Mouse (Mus musculus) retina, adult 2 months (tissue): ENCODE measurements at regions not wholly inside any gene's neighbourhood (a gene's known extent, or its start where the extent isn't known, plus 50 kb on each side); places are given as distances from the start of the nearest gene placed in this dataset.
"Not testable (repeated sequence)": the region's sequence is repeated elsewhere in the genome, so short reads cannot be mapped to it uniquely, and the experiment has no call there.

ENCODE experiments used
- DNase-seq: peaks from one replicate; pipeline ENCODE4 v3.0.0-alpha.2; 2012; ENCODE audit warnings: low read depth, low spot score

DNA sequence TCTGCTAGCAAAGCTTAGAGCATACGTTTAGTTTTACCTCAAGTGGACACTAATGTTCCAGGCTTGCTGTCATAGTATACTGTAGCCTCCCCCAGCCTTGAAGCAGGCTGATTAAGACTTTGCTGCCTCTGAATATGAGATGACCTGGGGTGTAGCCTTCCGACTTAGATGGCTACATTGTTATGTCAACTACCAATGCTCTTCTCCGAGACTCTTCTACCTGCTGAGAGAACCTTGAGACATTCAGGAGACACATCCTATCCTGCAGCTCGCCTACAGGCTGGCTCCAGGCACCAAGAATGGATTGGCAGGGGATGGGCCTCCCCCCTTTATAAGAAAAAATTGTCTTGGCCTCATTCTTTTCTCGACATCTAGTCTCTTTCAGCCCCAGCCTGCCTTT is 379.0 kb upstream of the Ptger4 start:
- DNase-seq: no peak

DNA sequence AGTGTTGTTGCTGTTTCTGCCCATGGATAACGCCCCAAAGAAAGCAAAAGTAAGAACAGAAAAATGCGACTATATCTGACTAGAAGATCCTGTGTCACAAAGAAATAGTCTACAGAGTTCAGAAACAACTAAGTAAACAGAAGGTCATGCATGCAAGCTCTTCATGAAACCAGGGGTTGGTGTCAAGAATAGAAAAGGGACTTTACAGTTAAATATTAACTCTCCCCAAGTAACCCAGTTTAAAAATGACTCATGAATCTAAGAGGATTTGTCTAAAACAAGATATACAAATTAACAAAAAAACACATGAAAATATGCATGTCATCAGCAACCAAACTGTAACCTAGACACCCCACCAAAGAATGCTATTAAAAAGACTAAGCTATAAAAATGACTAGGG is 381.4 kb upstream of the Ptger4 start:
- no peak for DNase-seq

DNA sequence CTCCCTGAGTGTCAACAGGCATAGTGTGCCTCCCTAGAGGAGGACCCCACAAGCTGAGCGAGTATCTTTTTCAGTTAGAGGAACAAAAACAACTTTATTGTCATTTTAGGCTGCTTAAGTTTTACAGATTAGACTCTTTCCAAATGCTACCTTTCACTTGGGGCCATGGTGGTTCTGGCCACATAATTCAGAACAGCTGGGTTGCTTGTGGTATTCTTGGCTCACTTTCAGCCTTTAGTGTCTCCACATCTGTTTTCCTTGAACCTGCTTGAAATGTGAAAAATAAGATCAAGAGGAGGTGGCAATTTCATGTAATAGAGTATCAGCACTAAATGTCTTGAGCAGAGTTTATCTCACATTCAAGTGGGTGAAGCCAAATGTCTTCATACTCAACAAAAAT is 402.7 kb upstream of the Ptger4 start:
- DNase-seq: no peak

DNA sequence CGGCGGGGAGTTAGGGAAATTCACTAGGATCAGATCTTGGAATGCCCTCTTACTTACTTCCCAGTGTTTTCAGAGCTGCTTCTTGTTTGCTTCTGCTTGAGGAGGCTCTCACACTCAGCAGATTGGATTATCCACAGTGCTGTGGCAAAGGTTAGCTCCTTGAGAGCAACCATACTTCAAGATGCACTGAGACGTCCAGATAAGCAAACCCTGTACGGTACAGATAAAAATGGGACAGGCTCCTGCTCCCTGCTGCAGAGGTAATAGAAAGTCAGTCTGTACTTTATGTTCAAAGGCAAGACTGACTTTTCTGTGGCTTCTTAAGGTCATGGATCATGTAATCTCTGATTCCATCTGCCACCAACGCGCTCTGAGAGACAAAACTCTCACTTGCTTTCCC is 414.8 kb upstream of the Ptger4 start:
- no peak for DNase-seq

DNA sequence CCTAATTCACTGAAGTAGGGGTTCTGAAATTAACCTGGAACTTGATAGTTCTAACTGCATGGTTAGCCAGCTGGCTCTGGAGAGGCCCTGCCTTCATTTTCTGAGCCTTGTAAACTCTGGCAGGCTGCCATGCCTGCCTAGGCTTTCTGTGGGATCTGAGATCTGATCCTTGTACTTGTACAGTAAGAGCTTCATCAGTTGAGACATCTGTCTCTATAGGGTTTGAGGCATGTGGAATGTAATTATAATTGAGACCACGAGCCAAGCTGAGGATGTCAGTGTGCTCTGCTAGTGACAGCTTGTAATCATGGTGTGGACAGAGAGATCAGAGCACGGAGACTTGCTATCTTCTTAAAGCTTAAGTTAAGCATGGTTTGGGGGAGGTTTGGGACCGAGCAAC is 416.8 kb upstream of the Ptger4 start:
- no peak for DNase-seq

DNA sequence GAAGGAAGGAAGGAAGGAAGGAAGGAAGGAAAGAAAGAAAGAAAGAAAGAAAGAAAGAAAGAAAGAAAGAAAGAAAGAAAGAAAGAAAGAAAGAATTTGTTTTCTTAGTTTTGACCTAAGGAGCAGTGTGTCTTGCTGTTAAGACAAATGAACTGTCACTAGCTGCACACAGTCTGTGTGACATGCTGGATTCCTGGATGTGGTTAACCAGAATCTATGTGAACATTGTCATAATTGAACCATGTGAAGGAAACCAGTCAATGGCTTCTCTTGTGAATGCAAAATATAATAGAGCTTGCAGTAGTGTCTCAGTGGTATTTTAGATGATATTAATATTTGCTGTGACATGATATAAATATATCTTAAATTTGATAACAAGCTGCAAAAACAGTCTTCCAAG is 427.8 kb upstream of the Ptger4 start:
- DNase-seq: no peak

DNA sequence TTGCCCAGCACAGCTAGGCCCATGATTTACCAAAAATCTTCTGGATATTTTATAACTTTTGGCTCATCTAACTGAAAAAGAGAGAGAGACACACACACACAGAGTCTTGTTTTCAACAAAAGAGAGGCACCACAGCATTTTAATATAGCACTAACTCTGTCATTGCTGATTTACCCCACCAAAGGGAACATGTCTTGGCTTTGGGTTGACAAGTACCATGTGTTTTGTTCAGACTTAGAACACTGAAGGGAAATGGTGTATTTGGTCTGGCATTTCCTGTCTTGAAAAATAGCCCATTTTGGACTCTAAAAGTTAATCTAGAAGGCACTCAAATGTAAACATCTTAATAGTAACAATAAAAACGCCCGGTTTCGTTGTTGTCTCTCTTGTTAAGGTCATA is 432.7 kb upstream of the Ptger4 start:
- no peak for DNase-seq

DNA sequence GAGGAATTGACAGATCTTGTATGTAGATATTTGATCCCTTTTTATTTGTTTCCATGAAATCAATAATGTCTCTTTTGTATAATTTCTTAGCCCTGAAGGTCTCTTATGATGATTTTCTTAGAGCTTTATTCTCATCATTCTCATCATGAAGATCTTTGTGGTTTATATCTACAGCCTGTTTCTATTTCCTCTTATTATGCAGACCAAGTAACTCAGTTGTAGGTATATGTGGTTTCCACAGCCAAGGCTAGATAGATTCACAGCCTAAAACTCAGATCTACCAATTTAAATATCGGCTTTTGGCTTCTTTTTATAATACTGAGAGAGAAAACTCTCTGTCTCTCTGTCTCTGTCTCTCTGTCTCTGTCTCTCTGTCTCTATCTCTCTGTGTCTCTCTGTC is 449.8 kb upstream of the Ptger4 start:
- DNase-seq: no peak

DNA sequence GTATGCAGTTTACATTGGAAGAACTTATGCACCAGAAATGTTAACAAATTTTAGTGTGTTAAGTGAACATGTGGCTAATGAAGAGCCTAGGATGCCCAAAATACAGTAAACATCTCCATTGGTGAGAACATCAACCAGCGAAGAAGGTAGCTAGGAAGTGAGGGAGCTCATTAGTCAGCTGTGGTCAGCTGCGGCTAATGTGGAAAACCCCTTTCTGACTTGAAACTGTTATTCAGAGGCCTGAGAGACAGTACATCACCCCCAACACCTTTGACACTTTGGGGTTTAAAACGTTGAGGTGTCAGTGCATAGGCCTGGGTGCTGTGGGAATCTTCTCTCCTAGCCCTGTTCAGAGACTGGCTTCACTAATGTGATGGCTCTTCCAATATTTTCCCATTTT is 451.0 kb upstream of the Ptger4 start:
- no peak for DNase-seq

DNA sequence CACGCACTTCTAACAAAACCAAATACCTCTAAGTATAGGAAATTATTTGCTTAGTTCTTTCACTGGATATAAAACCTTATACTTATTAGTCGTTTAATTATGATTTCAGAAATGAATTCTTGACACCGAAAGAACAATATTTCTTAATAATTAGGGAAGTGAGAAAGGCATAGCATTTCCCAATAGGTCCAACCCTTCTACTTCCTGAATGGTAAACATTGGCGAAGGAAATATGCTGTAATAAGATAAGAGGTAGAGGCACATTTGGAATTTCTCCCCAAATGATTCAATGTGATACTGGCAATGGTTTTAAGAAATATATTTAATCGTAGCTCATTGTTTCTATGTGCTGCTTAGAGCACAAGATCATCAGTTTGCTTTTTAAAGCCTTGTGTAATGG is 464.5 kb upstream of the Ptger4 start:
- DNase-seq: no peak

DNA sequence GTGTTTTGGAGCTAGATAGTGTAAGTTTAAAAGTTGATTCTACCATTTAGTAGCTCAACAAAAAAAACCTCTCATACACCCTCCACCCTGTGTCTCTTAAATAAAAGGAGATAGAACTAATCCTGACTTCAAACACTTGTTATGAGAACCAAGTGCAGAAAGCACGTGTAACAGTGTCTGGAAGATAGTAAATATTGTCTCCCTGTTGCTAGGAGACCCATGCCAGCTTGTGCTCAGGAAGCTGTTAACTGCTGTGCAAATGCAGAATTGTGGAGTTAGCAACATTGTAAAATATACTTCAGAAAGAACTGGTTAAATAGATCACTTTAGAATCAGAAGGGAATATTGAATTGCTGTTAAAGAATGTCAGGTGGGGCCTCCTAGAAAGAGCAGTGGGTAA is 496.7 kb upstream of the Ptger4 start:
- DNase-seq: no peak

DNA sequence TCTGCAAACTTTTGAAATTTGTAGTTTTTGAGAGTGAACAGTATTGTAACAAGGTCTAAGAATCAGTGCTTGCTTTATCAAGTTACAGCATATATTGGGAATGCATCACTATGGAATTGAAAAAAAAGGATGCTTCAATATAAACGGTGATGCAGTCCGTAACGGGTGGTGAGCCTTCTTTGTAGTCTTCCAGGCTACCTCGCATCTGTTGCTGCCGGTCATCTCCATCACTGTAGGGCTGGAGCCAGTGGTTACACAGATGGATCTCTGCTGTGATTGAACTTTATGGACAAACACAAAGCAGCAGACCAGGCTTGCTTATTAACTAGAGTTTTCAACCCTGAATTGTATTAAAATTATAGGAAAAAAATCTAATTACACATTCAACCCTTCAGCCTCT is 499.9 kb upstream of the Ptger4 start:
- no peak for DNase-seq

DNA sequence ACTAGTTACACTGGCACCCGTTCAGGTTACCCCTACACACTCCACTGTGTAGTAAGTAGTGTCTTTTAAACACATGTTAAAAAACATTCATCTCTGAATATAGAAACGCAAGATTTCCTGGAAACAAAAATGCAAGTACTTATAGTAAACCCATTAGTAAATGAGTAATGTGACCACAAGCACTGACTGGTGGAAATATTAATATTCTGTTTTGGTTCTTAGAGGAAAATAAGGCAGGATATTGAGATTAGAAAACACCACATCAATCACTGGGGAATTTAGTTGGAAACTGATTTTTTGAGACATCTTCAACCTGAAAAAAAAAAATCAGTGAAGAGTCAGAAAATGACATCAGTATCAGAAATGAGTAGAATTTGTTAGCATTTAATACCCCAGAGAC is 514.7 kb upstream of the Ptger4 start:
- no peak for DNase-seq

DNA sequence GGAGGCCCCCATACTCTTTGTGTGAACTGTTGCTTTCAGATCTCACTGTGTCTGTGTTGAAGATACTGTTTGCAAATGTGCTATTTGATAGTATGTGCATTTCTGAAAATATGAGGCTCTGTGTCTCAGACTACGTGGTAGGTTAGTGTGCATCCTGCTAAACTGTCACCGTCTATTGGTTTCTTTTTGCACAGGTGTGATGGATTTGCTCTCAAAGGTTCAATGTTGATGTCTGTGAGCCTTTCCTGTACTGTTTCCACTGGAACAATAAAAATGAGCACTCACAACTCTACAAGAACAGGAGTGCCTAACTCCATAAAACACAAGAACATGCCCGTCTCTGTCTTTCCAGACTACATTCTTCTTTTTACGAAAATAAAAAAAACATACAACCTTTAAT is 518.2 kb upstream of the Ptger4 start:
- DNase-seq: no peak

DNA sequence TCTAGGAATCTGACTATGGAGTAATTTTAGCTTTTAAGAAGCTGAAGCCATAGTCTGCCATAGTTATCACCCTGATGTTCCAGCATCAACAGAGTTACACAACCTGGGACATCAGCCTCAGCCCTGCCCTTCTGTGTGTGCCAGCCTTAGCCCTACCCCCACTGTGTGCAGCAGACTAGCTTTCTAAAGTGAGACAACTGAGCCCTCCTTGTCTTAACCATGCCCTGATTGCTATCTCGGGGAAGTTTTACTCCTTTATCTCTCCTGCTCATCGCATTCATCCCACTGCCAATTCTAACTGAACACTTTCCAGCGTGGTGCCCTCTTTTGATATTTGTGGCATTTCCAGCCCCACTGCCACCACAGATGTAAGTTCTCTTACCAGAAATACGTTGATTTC is 522.5 kb upstream of the Dab2 start:
- no peak for DNase-seq

DNA sequence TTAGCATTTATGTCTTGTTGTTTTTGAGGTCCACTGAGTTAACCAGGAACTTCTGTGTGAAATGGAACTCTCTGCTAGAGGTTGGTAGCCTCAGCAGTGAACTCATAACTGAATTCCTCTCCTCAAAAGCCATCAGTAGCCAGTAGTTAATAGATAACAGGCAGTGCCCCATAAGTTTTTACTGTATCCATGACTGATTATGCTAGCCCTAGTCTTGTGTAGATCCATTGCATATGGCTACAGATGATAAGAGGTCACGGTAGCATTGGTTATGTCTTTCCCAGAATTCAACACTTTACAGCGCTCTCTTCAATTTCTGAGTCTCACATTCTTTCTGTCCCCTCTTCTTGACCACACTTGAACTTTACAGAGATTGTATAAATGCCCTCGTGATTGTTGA is 499.7 kb upstream of the Dab2 start:
- no peak for DNase-seq

DNA sequence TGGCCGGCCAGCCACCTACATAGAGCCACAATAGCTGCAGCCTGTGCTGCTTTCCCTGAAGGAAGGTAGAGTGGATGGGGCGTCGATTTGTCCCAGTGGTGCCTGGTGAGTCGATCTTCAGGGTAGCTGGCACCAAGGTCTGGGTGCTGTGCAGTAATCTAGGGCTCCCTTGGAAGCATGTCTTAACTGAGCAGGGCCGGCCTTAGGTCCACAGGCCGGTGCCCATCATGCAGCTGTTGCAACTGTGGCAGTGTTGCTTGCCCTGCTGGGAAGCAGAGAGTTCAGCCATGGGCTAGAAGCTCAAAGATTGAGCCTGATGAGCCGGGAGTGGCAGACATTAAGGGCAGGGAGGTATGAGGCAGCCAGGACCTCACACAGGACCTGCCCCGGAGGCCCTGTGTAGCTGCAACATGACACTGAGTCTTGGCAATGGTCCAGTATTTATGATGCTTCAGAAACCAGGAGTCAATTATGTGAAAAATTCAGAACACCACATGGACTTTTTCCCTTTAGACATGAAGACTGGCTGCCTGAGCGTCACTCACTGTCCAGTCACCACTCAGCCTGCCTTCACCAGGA is 488.3 kb upstream of the Dab2 start:
- no peak for DNase-seq

DNA sequence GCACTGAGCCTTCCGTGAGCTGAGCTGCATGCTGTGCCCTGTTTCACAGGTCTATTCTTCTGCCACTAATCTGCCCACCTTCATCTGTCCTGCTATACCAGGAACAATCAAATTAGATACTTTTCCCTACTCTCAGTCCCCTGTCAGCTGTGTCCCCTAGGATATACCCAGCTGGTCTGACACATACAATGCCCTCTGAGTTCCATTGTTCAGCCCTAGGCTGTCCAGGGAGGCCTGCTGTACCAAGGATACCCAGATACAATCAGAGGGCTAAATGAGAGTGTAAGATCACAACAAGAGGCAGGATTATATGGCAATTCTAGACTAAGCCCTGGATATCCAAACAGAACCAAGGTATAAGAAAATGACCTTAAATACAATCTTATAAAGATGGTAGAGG is 487.6 kb upstream of the Dab2 start:
- no peak for DNase-seq

DNA sequence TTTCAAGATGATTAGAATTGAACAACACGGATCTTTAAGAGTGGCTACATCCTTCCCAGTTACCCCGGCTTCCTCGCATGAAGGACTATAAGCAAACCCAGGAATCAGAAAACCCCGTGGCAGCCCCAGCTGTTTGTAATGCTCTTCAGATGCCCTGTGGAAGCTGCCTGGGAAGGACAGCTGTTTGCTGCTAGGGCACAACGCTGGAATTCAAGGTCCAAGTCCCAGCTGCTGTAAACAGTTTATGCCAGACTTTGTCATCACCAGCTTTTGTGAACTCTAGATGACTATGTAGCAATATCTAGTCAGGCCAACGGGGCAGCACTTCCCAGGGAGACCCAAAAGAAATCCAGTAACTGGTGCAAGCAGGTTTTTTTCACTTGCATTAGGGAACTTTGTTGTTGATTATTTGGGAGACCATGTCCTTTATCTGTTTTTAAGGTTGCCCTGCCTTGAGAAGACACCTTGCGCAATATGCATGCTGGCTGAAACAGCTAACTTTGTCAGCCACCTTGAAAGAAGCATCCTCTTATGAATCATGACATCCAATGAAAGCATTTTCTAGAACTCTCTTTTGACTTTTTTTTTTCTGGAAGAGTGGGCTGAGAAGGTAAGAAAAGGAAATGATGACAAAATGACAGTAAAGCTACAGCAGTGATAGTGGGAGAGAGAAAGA is 481.5 kb upstream of the Dab2 start:
- no peak for DNase-seq

DNA sequence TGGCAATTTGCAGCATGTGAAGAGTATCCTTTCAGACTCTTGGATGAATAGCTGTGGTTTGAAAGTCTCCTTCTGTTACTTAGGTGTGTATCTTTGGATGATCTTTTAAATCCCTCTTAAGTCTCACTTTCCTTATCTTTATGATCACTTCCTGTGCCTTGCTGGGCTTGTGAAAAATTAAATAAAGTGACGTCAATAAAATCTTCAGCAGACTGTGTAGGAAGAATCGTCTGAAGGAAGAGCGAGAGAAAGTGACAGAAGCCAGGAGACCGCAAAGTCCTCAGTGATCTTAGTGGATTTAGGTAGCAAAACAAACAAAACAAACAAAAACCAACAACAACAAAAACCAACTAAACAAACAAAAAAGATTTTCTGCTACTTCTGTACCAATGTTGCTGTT is 459.6 kb upstream of the Dab2 start:
- DNase-seq: no peak

DNA sequence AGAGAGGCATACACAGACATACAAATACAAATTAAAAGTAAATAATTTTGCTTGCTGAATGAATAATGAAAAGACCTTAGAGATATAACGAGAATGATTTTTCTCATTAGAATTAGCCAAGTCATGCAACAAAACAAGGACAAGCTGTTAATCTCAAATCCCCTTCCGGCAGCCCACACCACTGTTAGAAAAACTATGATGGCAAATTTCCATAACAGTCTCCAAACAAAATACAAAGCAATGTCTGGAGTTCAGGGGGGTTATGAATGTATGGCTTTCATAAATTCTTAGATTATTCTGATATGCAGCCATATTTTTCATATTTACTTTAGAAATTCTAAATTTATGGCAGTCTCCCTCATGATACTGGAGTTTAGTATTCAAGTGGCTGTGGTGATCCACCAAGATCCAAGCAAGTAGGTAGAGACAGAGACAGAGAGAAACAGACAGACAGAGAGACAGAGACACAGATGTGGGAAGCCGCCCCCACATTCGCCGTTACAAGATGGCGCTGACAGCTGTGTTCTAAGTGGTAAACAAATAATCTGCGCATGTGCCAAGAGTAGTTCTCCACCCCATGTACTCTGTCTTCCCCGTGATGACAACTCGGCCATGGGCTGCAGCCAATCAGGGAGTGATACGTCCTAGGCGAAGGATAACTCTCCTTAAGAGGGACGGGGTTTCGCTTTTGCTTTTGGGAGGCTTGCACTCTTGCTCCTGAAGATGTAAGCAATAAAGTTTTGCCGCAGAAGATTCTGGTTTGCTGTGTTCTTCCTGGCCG is 458.0 kb upstream of the Dab2 start:
- not testable (repeated sequence) for DNase-seq

DNA sequence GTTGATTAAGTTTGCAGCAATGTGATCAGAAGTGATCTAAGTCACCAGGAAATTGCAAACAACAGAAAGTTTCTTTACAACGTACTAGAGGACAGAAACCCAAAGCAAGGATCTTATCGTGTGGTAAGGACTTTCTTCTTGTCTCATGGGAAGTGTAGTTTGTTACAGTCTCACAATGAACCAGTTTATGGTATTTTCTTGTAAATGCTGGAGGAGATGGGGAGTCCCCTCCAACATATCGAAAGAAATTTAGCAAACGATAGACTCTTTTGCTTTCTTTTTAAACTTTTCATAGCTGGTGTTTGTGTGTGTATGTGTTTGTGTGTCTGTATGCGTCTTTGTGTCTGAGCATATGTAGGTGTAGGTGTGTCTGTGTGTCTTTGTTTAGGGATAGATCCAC is 453.0 kb upstream of the Dab2 start:
- no peak for DNase-seq

DNA sequence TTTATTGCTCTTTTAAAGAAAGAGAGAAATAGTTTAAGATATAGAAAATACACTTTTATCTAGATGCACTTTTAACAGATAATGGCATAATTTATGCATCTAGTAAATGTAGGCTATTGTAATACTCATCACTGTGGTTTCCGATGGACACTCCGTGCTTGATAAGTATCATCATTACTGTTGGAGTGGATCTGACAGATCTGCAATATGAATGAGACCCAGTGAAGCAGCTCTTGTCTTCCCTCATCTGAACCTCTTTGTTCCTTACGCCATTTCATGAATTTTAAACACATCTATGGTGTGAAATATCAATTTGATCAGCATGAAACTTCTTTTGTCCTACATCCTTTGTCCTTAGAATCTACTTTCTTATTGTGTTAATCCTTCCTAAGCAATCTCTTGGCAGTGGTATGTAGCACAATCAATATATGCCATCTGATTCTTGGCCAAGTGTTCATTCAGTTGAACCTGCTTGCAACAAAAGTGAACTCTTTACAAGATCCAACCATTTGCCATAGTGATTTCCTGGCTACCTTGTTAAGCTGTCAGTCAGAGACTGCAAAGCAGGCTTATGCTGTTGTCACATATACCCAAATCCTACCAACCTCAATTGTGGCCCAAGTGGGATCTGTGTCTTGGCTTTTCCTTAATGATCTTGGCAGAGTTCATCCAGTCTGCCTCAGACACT is 452.0 kb upstream of the Dab2 start:
- DNase-seq: no peak
